Mouse (Mus musculus): ENCODE measurements at regions not wholly inside any gene's neighbourhood (a gene's known extent, or its start where the extent isn't known, plus 50 kb on each side); places are given as distances from the start of the nearest gene placed in this dataset.

GRCm38 (mm10) chr13:10687379-10687778, 326.7 kb upstream of the Chrm3 start:
- TF ChIP-seq CTCF (IDR thresholded peaks at IDR 0.05; ENCODE audit: low read depth) (no peak), EP300 (IDR thresholded peaks at IDR 0.05; ENCODE audit: low read depth) (no peak)

All from liver, postnatal 0 days (tissue).